Mouse (Mus musculus): ENCODE results near the gene Foxd1.

DNA sequence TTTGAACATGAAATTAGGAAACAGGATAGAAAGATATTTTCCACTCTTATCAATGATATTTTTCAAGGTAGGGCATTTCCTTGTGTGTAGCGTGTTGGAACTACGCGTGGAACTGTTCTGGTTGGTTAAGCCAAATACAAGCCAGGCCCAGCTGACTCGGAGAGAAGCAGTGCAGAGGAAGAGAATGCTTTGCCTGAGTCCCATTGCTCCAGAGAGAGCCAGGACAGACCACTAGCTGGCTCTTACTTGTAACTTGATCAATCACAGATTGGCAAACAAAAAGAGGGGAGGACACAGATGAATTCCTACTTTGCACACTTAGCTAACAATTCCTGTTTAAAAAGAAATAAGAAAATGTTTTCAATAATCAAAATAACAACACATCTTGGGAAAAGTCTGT, 9.0 kb downstream of the Foxd1 start:
- TF ChIP-seq CTCF (IDR thresholded peaks at IDR 0.05; ENCODE audit: low read depth) (no peak), EP300 (IDR thresholded peaks at IDR 0.05; ENCODE audit: low read depth) (no peak)

All from liver, embryonic 14.5 days (tissue).